In genomic region chr3:104790401-104790937, GRCm38 (mm10) we compare ENCODE assay signal across 8 mouse cellular contexts. TPM values are rescaled to one million over a fixed set of nuclear protein-coding genes. Genes with fewer than 3 reads are reported as not detected.
A peak's percentile ranks its signal among the peaks of the same experiment; 100 is the strongest.
DNase-seq lines count a peak whose midpoint lies in the region; ATAC-seq and TF ChIP-seq lines count a peak whose summit lies in the region.

No protein-coding gene starts in this region.

- H3K4me1 ChIP-seq in megakaryocyte, embryonic 14.5 days: peaks cover 79% of the 10 kb centered on the region
- H3K4me1 ChIP-seq in forebrain, embryonic 13.5 days: peaks cover 55% of the 10 kb centered on the region
- peaks cover 0 to 10% of the 10 kb centered on the region in 2 experiments; a peak in 2 of 4 replicates for H3K4me1 ChIP-seq in liver, embryonic 14.5 days (replicated peaks; ENCODE audit: control insufficient read depth in 2 of 2, insufficient read depth in 2 of 2, low read length in 1 of 2)
- H3K4me1 ChIP-seq in olfactory bulb, adult 2 months (ENCODE audit: control insufficient read depth, insufficient read depth, low read length): peaks cover 41% of the 10 kb centered on the region

- H3K36me3 ChIP-seq in megakaryocyte, embryonic 14.5 days (replicated peaks; ENCODE audit: low read length): peaks cover 44% of the 10 kb centered on the region
- H3K36me3 ChIP-seq in forebrain, embryonic 13.5 days (ENCODE audit: poor library complexity, severe bottlenecking): no peaks in the 10 kb centered on the region
- H3K36me3 ChIP-seq in liver, embryonic 14.5 days (replicated peaks; ENCODE audit: control insufficient read depth, insufficient read depth, low read depth): no peaks in the 10 kb centered on the region

- no peak for ATAC-seq in megakaryocyte, adult 5-6 weeks (ENCODE audit: poor library complexity, severe bottlenecking)
- no peak for ATAC-seq in forebrain, embryonic 13.5 days
- ATAC-seq in inflammation-experienced regulatory T-cells, adult 6 months: peak; percentile 27
- ATAC-seq in liver, embryonic 14.5 days (ENCODE audit: insufficient read depth): no peak

- no peak for DNase-seq in liver, embryonic 14.5 days (ENCODE audit: low read depth in 3 of 3, low spot score in 3 of 3)
- DNase-seq in cerebellum, postnatal 25 days: no peak
- no peak for DNase-seq in thymus, postnatal 36 days

- H3K4me2 ChIP-seq in forebrain, embryonic 13.5 days: peak overlapping the region; percentile 94
- H3K4me2 ChIP-seq in liver, embryonic 14.5 days (ENCODE audit: low read depth): peak overlapping the region; percentile 63

- no peak for TF ChIP-seq POLR2A in olfactory bulb, adult 2 months (IDR thresholded peaks at IDR 0.05; ENCODE audit: insufficient read depth, low read depth, low read length)

- no peak overlapping the region for H3K27ac ChIP-seq in forebrain, embryonic 13.5 days
- H3K27ac ChIP-seq in liver, embryonic 14.5 days: no peak overlapping the region
- H3K27ac ChIP-seq in olfactory bulb, adult 2 months (ENCODE audit: insufficient read depth, low read depth, low read length): no peak overlapping the region

- peaks cover 5% of the 10 kb centered on the region for H3K27me3 ChIP-seq in megakaryocyte, embryonic 14.5 days (replicated peaks)
- peaks cover 12% of the 10 kb centered on the region for H3K27me3 ChIP-seq in forebrain, embryonic 13.5 days
- peaks cover 21% of the 10 kb centered on the region for H3K27me3 ChIP-seq in liver, embryonic 14.5 days (ENCODE audit: control insufficient read depth, insufficient read depth, low read length)

- TF ChIP-seq CTCF in liver, embryonic 14.5 days (IDR thresholded peaks at IDR 0.05; ENCODE audit: low read depth): no peak
- TF ChIP-seq CTCF in olfactory bulb, adult 2 months (IDR thresholded peaks at IDR 0.05; ENCODE audit: insufficient read depth, low read depth, low read length): no peak

- peak overlapping the region; percentile 92 for H3K4me3 ChIP-seq in megakaryocyte, embryonic 14.5 days (replicated peaks)
- H3K4me3 ChIP-seq in forebrain, embryonic 13.5 days: peak overlapping the region; percentile 57
- peak overlapping the region in 1 of 2 experiments; percentile 56; a peak in 1 of 4 replicates for H3K4me3 ChIP-seq in liver, embryonic 14.5 days (ENCODE audit: insufficient read depth in 1 of 2, low read depth in 2 of 2, low read length in 2 of 2)
- peak overlapping the region; percentile 2; the same call in 1 of the 2 replicates for H3K4me3 ChIP-seq in olfactory bulb, adult 2 months (ENCODE audit: insufficient read depth, low read depth, low read length)

- no peak for TF ChIP-seq EP300 in liver, embryonic 14.5 days (IDR thresholded peaks at IDR 0.05; ENCODE audit: low read depth)

- H3K9ac ChIP-seq in forebrain, embryonic 13.5 days: peak overlapping the region; percentile 69; the same call in 1 of the 2 replicates
- no peak overlapping the region for H3K9ac ChIP-seq in liver, embryonic 14.5 days (replicated peaks)

- no peaks in the 10 kb centered on the region for H3K9me3 ChIP-seq in megakaryocyte, embryonic 14.5 days
- no peaks in the 10 kb centered on the region for H3K9me3 ChIP-seq in forebrain, embryonic 13.5 days (replicated peaks)
- H3K9me3 ChIP-seq in liver, embryonic 14.5 days (ENCODE audit: control insufficient read depth, low read length): no peaks in the 10 kb centered on the region

- 23% methylated on average over 6 of the region's 6 CpGs for WGBS in forebrain, embryonic 13.5 days
- WGBS in liver, embryonic 14.5 days (ENCODE audit: insufficient replicate concordance): 39% methylated on average over 6 of the region's 6 CpGs
- 25% methylated on average over 6 of the region's 6 CpGs for WGBS in olfactory bulb, adult 2 months

RNA-seq across cellular contexts. Expression of gene Rhoc, which starts 2.3 kb away (rescaled TPM):
- 103 and 229 TPM in 2 replicates for polyA plus RNA-seq in megakaryocyte, embryonic 14.5 days (2012; ENCODE audit: insufficient read depth, low replicate concordance)
- total RNA-seq in megakaryocyte, adult 5-6 weeks (2015): 1.4 and 2.1 TPM in 2 replicates
- total RNA-seq in megakaryocyte, adult 5-6 weeks (2017): 2.9 and 3.7 TPM in 2 replicates
- 51.2 and 55.4 TPM in 2 replicates for polyA plus RNA-seq in forebrain, embryonic 13.5 days (2015; fragmentation: Nextera tagmentation; extraction: Ambion mirVana)
- polyA plus RNA-seq in inflammation-experienced regulatory T-cells, adult 6 months (2017; shearing (Covaris generic)): 10 to 100 TPM in 1 of 3 experiments, 1 to 10 TPM in 2; 1.2 to 14.7 (median 2.5) TPM
- 14.5 and 14.8 TPM in 2 replicates for polyA plus RNA-seq in liver, embryonic 14.5 days (2012; rRNA removed)
- polyA plus RNA-seq in liver, embryonic 14.5 days (2014; fragmentation: Nextera tagmentation; extraction: Ambion mirVana): 14.5 and 16.5 TPM in 2 replicates
- polyA plus RNA-seq in olfactory bulb, adult 2 months (2012; ENCODE audit: insufficient read depth, insufficient read length, low replicate concordance, missing spikeins): not detected in 2 replicates

RNA-seq across cellular contexts. Expression of gene Fam19a3, which starts 8.8 kb away (rescaled TPM):
- polyA plus RNA-seq in megakaryocyte, embryonic 14.5 days (2012; ENCODE audit: insufficient read depth, low replicate concordance): not detected in 2 replicates
- total RNA-seq in megakaryocyte, adult 5-6 weeks (2015): 0.16 TPM in 1 of 2 replicates, not detected in the other
- 0.04 TPM in 1 of 2 replicates, not detected in the other for total RNA-seq in megakaryocyte, adult 5-6 weeks (2017)
- polyA plus RNA-seq in forebrain, embryonic 13.5 days (2015; fragmentation: Nextera tagmentation; extraction: Ambion mirVana): 0.04 TPM in 1 of 2 replicates, not detected in the other
- polyA plus RNA-seq in inflammation-experienced regulatory T-cells, adult 6 months (2017; shearing (Covaris generic)): 1 to 10 TPM in 1 of 3 experiments, under 1 TPM in 2; 0.40 to 1.5 (median 0.50) TPM
- polyA plus RNA-seq in liver, embryonic 14.5 days (2012; rRNA removed): 0.01 TPM in 1 of 2 replicates, not detected in the other
- not detected in 2 replicates for polyA plus RNA-seq in liver, embryonic 14.5 days (2014; fragmentation: Nextera tagmentation; extraction: Ambion mirVana)
- not detected in 2 replicates for polyA plus RNA-seq in olfactory bulb, adult 2 months (2012; ENCODE audit: insufficient read depth, insufficient read length, low replicate concordance, missing spikeins)

RNA-seq across cellular contexts. Expression of gene Ppm1j, which starts 9.6 kb away (rescaled TPM):
- 2.1 and 6.0 TPM in 2 replicates for polyA plus RNA-seq in megakaryocyte, embryonic 14.5 days (2012; ENCODE audit: insufficient read depth, low replicate concordance)
- total RNA-seq in megakaryocyte, adult 5-6 weeks (2015): 0.41 and 0.56 TPM in 2 replicates
- total RNA-seq in megakaryocyte, adult 5-6 weeks (2017): 0.24 and 0.44 TPM in 2 replicates
- polyA plus RNA-seq in forebrain, embryonic 13.5 days (2015; fragmentation: Nextera tagmentation; extraction: Ambion mirVana): 0.68 and 1.7 TPM in 2 replicates
- 10 to 100 TPM; 19.0 to 23.8 (median 22.1) TPM for polyA plus RNA-seq in inflammation-experienced regulatory T-cells, adult 6 months (2017; shearing (Covaris generic))
- 0.17 and 0.28 TPM in 2 replicates for polyA plus RNA-seq in liver, embryonic 14.5 days (2012; rRNA removed)
- polyA plus RNA-seq in liver, embryonic 14.5 days (2014; fragmentation: Nextera tagmentation; extraction: Ambion mirVana): not detected in 2 replicates
- not detected in 2 replicates for polyA plus RNA-seq in olfactory bulb, adult 2 months (2012; ENCODE audit: insufficient read depth, insufficient read length, low replicate concordance, missing spikeins)

RNA-seq across cellular contexts. Expression of gene Mov10, which starts 27.9 kb away (rescaled TPM):
- polyA plus RNA-seq in megakaryocyte, embryonic 14.5 days (2012; ENCODE audit: insufficient read depth, low replicate concordance): 38.5 and 66.3 TPM in 2 replicates
- total RNA-seq in megakaryocyte, adult 5-6 weeks (2015): 8.3 and 8.4 TPM in 2 replicates
- total RNA-seq in megakaryocyte, adult 5-6 weeks (2017): 3.8 TPM in 2 replicates
- 7.2 and 10.5 TPM in 2 replicates for polyA plus RNA-seq in forebrain, embryonic 13.5 days (2015; fragmentation: Nextera tagmentation; extraction: Ambion mirVana)
- polyA plus RNA-seq in inflammation-experienced regulatory T-cells, adult 6 months (2017; shearing (Covaris generic)): 10 to 100 TPM; 24.0 to 29.1 (median 26.9) TPM
- 8.1 and 8.3 TPM in 2 replicates for polyA plus RNA-seq in liver, embryonic 14.5 days (2012; rRNA removed)
- 16.3 and 19.8 TPM in 2 replicates for polyA plus RNA-seq in liver, embryonic 14.5 days (2014; fragmentation: Nextera tagmentation; extraction: Ambion mirVana)
- polyA plus RNA-seq in olfactory bulb, adult 2 months (2012; ENCODE audit: insufficient read depth, insufficient read length, low replicate concordance, missing spikeins): not detected in 2 replicates
